Mouse (Mus musculus) kidney, adult 2 months (tissue): ENCODE measurements around the gene Col7a1. TPM values are rescaled to one million over a fixed set of nuclear protein-coding genes. Genes with fewer than 3 reads are reported as not detected.

ENCODE experiments used
- DNase-seq: peaks from one replicate; pipeline ENCODE4 v3.0.0; 2021
- H3K27ac ChIP-seq: fragments of 200-500 bp; 2 replicates; pipeline ENCODE4 v1.5.1; 2012; ENCODE audit warnings: low read depth, low read length, control low read depth, inconsistent platforms; ENCODE audit not compliant: insufficient read depth
- H3K27me3 ChIP-seq: fragments of 200-500 bp; replicated peaks from 2 replicates; pipeline ENCODE4 v1.6.1; 2012; ENCODE audit warnings: mild to moderate bottlenecking, moderate library complexity, low read length, inconsistent platforms; ENCODE audit not compliant: control insufficient read depth, insufficient read depth
- H3K36me3 ChIP-seq: fragments of 200-500 bp; 2 replicates; pipeline ENCODE4 v1.6.1; 2012; ENCODE audit warnings: mild to moderate bottlenecking, moderate library complexity, low read length, inconsistent platforms; ENCODE audit not compliant: control insufficient read depth, insufficient read depth
- H3K4me1 ChIP-seq: fragments of 200-500 bp; 2 replicates; pipeline ENCODE4 v1.6.1; 2011; ENCODE audit warnings: low read length; ENCODE audit not compliant: control insufficient read depth, insufficient read depth
- H3K4me3 ChIP-seq: fragments of 200-500 bp; 2 replicates; pipeline ENCODE4 v1.5.1; 2011; ENCODE audit warnings: mild to moderate bottlenecking, low read depth, low read length, control low read depth; ENCODE audit not compliant: insufficient read depth
- CTCF ChIP-seq: fragments of 200-500 bp; conservative IDR thresholded peaks from 2 replicates; pipeline ENCODE4 v1.5.1; 2011; ENCODE audit warnings: low read depth, mild to moderate bottlenecking, control low read depth, low read length, moderate library complexity, mixed read lengths; ENCODE audit not compliant: insufficient read depth, insufficient read length
- POLR2A ChIP-seq: fragments of 200-500 bp; IDR thresholded peaks from one replicate; pipeline ENCODE4 v1.6.1; 2011; ENCODE audit warnings: low read depth, low read length, control low read depth
- WGBS: fragments of 180-500 bp; shearing (Covaris S2); methylation state at CpG from one replicate; pipeline ENCODE4 v1.1.7; 2018; 5-methylcytosine and 5-hydroxymethylcytosine counted together
- polyA plus RNA-seq: library from polyadenylated mRNA; depleted of rRNA; stranded (reverse); fragments of >200 nt; gene quantifications from 2 replicates; pipeline ENCODE4 v1.2.3, GENCODE M21; 2012

The Col7a1 gene
- polyA plus RNA-seq, 1 experiment, result 2.3 TPM

GRCm38 (mm10) chr9:109007025-109007780, 53.8 kb downstream of the Col7a1 start:
- TF ChIP-seq POLR2A (no peak), CTCF (no peak)
- DNase-seq, result no peak
- H3K27me3 ChIP-seq, result no peaks in the 10 kb centered on the region
- 63% methylated on average over 21 of the region's 21 CpGs for WGBS
- no peaks in the 10 kb centered on the region for H3K4me1 ChIP-seq
- no peaks in the 10 kb centered on the region for H3K36me3 ChIP-seq
- no peak overlapping the region for H3K27ac ChIP-seq
- no peak overlapping the region for H3K4me3 ChIP-seq

- no peak for DNase-seq
- H3K4me3 ChIP-seq, result no peak overlapping the region
- no peaks in the 10 kb centered on the region for H3K36me3 ChIP-seq
- H3K27ac ChIP-seq, result no peak overlapping the region
- no peaks in the 10 kb centered on the region for H3K27me3 ChIP-seq
- H3K4me1 ChIP-seq, result no peaks in the 10 kb centered on the region
- TF ChIP-seq POLR2A (no peak), CTCF (no peak)
- 94% methylated on average over 9 of the region's 9 CpGs for WGBS
Measured at GRCm38 (mm10) chr9:109008081-109008480, 54.7 kb downstream of the Col7a1 start.

GRCm38 (mm10) chr9:109008994-109009635, 55.7 kb downstream of the Col7a1 start:
- 66% methylated on average over 10 of the region's 10 CpGs for WGBS

GRCm38 (mm10) chr9:109009636-109010315, 56.4 kb downstream of the Col7a1 start:
- no peak for DNase-seq
- no peak for TF ChIP-seq POLR2A
- no peak for TF ChIP-seq CTCF
- no peak overlapping the region for H3K27ac ChIP-seq
- no peaks in the 10 kb centered on the region for H3K36me3 ChIP-seq
- H3K27me3 ChIP-seq, result no peaks in the 10 kb centered on the region
- H3K4me3 ChIP-seq, result no peak overlapping the region
- H3K4me1 ChIP-seq, result no peaks in the 10 kb centered on the region
- WGBS, result 58% methylated on average over 17 of the region's 17 CpGs

More at GRCm38 (mm10) chr9:109008994-109009635, 55.7 kb downstream of the Col7a1 start:
- TF ChIP-seq POLR2A, result no peak
- TF ChIP-seq CTCF, result no peak
- DNase-seq, result no peak
- Histone ChIP-seq H3K36me3 (no peaks in the 10 kb centered on the region), H3K27ac (no peak overlapping the region), H3K4me3 (no peak overlapping the region), H3K4me1 (no peaks in the 10 kb centered on the region), H3K27me3 (no peaks in the 10 kb centered on the region)

- Histone ChIP-seq H3K36me3 (no peaks in the 10 kb centered on the region), H3K27ac (no peak overlapping the region), H3K4me3 (no peak overlapping the region), H3K4me1 (no peaks in the 10 kb centered on the region), H3K27me3 (no peaks in the 10 kb centered on the region)
- TF ChIP-seq CTCF (no peak), POLR2A (no peak)
- 84% methylated on average over 14 of the region's 14 CpGs for WGBS
- no peak for DNase-seq
Measured at GRCm38 (mm10) chr9:109010316-109010690, 56.9 kb downstream of the Col7a1 start.

GRCm38 (mm10) chr9:109015397-109015796, 62.0 kb downstream of the Col7a1 start:
- H3K4me3 ChIP-seq, result no peak overlapping the region
- WGBS, result 69% methylated on average over 8 of the region's 8 CpGs

More at GRCm38 (mm10) chr9:109015397-109015796, 62.0 kb downstream of the Col7a1 start:
- no peak for DNase-seq
- TF ChIP-seq CTCF (no peak), POLR2A (no peak)
- no peak overlapping the region for H3K27ac ChIP-seq
- H3K27me3 ChIP-seq, result no peaks in the 10 kb centered on the region
- no peaks in the 10 kb centered on the region for H3K4me1 ChIP-seq
- H3K36me3 ChIP-seq, result no peaks in the 10 kb centered on the region
